Mouse (Mus musculus) layer of hippocampus, adult 2 months (tissue): ENCODE results near the gene Zglp1. TPM values are rescaled to one million over a fixed set of nuclear protein-coding genes. Genes with fewer than 3 reads are reported as not detected.

Source experiments
- DNase-seq, 2 experiments: peaks; one replicate each; pipeline ENCODE4 v3.0.0; 2022; ENCODE audit warnings: low spot score in 2 of 2
- H3K27ac ChIP-seq: fragments of 200-600 bp; 2 replicates; pipeline ENCODE4 v1.8.1; 2022
- H3K4me3 ChIP-seq: fragments of 200-600 bp; 2 replicates; pipeline ENCODE4 v1.8.1; 2022; ENCODE audit warnings: mild to moderate bottlenecking
- CTCF ChIP-seq: fragments of 200-600 bp; conservative IDR thresholded peaks from 2 replicates; pipeline ENCODE4 v1.8.1; 2022; ENCODE audit warnings: antibody characterized with exemption, mild to moderate bottlenecking, moderate library complexity
- total RNA-seq, 2 experiments: library from RNA; stranded (reverse); gene quantifications; 2 replicates each; pipeline ENCODE4 v1.2.3; 2021

Zglp1 gene
- total RNA-seq, 2 experiments from 2014 or later: 0.71 TPM; not detected in 1

- peak; percentile 96 for TF ChIP-seq CTCF
- peak within 1 kb of the TSS; percentile 44 for H3K4me3 ChIP-seq
- peak in 1 of 2 experiments; percentile 81 for DNase-seq
Observed at GRCm38 (mm10) chr9:21029291-21030054, 37.4 kb downstream of the Zglp1 start, which contains the start of gene Icam4. Icam4 (plus strand) TSS chr9:21029373.

GRCm38 (mm10) chr9:21028560-21029110 is 38.3 kb downstream of the Zglp1 start:
- no peak for DNase-seq
- no peak for TF ChIP-seq CTCF
- Histone ChIP-seq H3K4me3 (no peak overlapping the region), H3K27ac (no peak overlapping the region)

More at GRCm38 (mm10) chr9:21029291-21030054, 37.4 kb downstream of the Zglp1 start, which contains the start of gene Icam4:
- peak within 1 kb of the TSS; percentile 46; the same call in 1 of the 2 replicates for H3K27ac ChIP-seq

GRCm38 (mm10) chr9:21027774-21028290 is 39.1 kb downstream of the Zglp1 start:
- Histone ChIP-seq H3K27ac (no peak overlapping the region), H3K4me3 (no peak overlapping the region)
- no peak for DNase-seq
- TF ChIP-seq CTCF: no peak

GRCm38 (mm10) chr9:21026849-21027248 is 40.0 kb downstream of the Zglp1 start:
- TF ChIP-seq CTCF: no peak
- Histone ChIP-seq H3K27ac (no peak overlapping the region), H3K4me3 (no peak overlapping the region)
- no peak for DNase-seq

GRCm38 (mm10) chr9:21025258-21025810 is 41.6 kb downstream of the Zglp1 start:
- no peak for DNase-seq

GRCm38 (mm10) chr9:21022726-21023125 is 44.2 kb downstream of the Zglp1 start:
- no peak overlapping the region for H3K27ac ChIP-seq
- DNase-seq: no peak
- no peak for TF ChIP-seq CTCF

More at GRCm38 (mm10) chr9:21025258-21025810, 41.6 kb downstream of the Zglp1 start:
- Histone ChIP-seq H3K27ac (no peak overlapping the region), H3K4me3 (no peak overlapping the region)
- TF ChIP-seq CTCF: no peak

GRCm38 (mm10) chr9:21022288-21022687 is 44.6 kb downstream of the Zglp1 start:
- Histone ChIP-seq H3K4me3 (no peak overlapping the region), H3K27ac (no peak overlapping the region)
- DNase-seq: no peak
- no peak for TF ChIP-seq CTCF

More at GRCm38 (mm10) chr9:21022726-21023125, 44.2 kb downstream of the Zglp1 start:
- no peak overlapping the region for H3K4me3 ChIP-seq

- TF ChIP-seq CTCF: no peak
- Histone ChIP-seq H3K27ac (no peak overlapping the region), H3K4me3 (no peak overlapping the region)
- DNase-seq: no peak
Observed at GRCm38 (mm10) chr9:21021363-21021762, 45.5 kb downstream of the Zglp1 start.

- no peak for TF ChIP-seq CTCF
- Histone ChIP-seq H3K27ac (no peak overlapping the region), H3K4me3 (no peak overlapping the region)
- no peak for DNase-seq
Observed at GRCm38 (mm10) chr9:21018600-21018999, 48.3 kb downstream of the Zglp1 start.

- no peak for TF ChIP-seq CTCF
- Histone ChIP-seq H3K4me3 (no peak overlapping the region), H3K27ac (no peak overlapping the region)
- DNase-seq: no peak
Observed at GRCm38 (mm10) chr9:21017177-21017575, 49.7 kb downstream of the Zglp1 start.

GRCm38 (mm10) chr9:21016331-21017176 is 50.3 kb downstream of the Zglp1 start:
- Histone ChIP-seq H3K27ac (no peak overlapping the region), H3K4me3 (peak overlapping the region; percentile 26; the same call in 1 of the 2 replicates)
- DNase-seq: no peak
- TF ChIP-seq CTCF: no peak

GRCm38 (mm10) chr9:21015571-21016130 is 51.2 kb downstream of the Zglp1 start, which contains the start of gene Icam1:
Icam1 (plus strand) TSS chr9:21015985.
- Histone ChIP-seq H3K4me3 (peak within 1 kb of the TSS; percentile 46), H3K27ac (peak within 1 kb of the TSS; percentile 51; the same call in 1 of the 2 replicates)
- TF ChIP-seq CTCF: no peak
- no peak for DNase-seq
